Mouse (Mus musculus): Measurements from ENCODE around the gene Lipi. TPM values are rescaled to one million over a fixed set of nuclear protein-coding genes. Genes with fewer than 3 reads are reported as not detected.

The Lipi gene
- polyA plus RNA-seq, 1 experiment from 2014 or later: 2.2 TPM

- H3K27ac ChIP-seq: no peak overlapping the region
- no peak for ATAC-seq (ENCODE audit: insufficient number of reproducible peaks, insufficient read depth, low FRiP score, low TSS enrichment, low read depth)
- H3K4me2 ChIP-seq: no peak overlapping the region
- WGBS: 74% methylated on average over 7 of the region's 7 CpGs
- no peak overlapping the region for H3K9ac ChIP-seq
- H3K4me3 ChIP-seq: no peak overlapping the region
- no peaks in the 10 kb centered on the region for H3K36me3 ChIP-seq
- no peaks in the 10 kb centered on the region for H3K4me1 ChIP-seq
- H3K27me3 ChIP-seq: no peaks in the 10 kb centered on the region
- no peaks in the 10 kb centered on the region for H3K9me3 ChIP-seq
These were observed 47.9 kb downstream of the Lipi start for GRCm38 (mm10) chr16:75537784-75538565.

GRCm38 (mm10) chr16:75531705-75532104, 54.2 kb downstream of the Lipi start:
- no peak overlapping the region for H3K27ac ChIP-seq
- ATAC-seq (ENCODE audit: insufficient number of reproducible peaks, insufficient read depth, low FRiP score, low TSS enrichment, low read depth): no peak
- no peak overlapping the region for H3K4me3 ChIP-seq
- no peak overlapping the region for H3K9ac ChIP-seq
- H3K9me3 ChIP-seq: no peaks in the 10 kb centered on the region
- 21% methylated on average over 1 of the region's 1 CpGs for WGBS
- no peaks in the 10 kb centered on the region for H3K36me3 ChIP-seq
- no peaks in the 10 kb centered on the region for H3K27me3 ChIP-seq
- H3K4me1 ChIP-seq: no peaks in the 10 kb centered on the region
- no peak overlapping the region for H3K4me2 ChIP-seq

GRCm38 (mm10) chr16:75496568-75496967, 89.3 kb downstream of the Lipi start:
- no peak for ATAC-seq (ENCODE audit: insufficient number of reproducible peaks, insufficient read depth, low FRiP score, low TSS enrichment, low read depth)
- Histone ChIP-seq H3K27me3 (no peaks in the 10 kb centered on the region), H3K4me1 (no peaks in the 10 kb centered on the region), H3K4me3 (no peak overlapping the region), H3K36me3 (no peaks in the 10 kb centered on the region), H3K4me2 (no peak overlapping the region), H3K27ac (no peak overlapping the region), H3K9me3 (no peaks in the 10 kb centered on the region), H3K9ac (no peak overlapping the region)
- 89% methylated on average over 4 of the region's 4 CpGs for WGBS

Other genes with a start within 250 kb of the Lipi start
- 0.84 and 1.1 TPM in 2 replicates for gene Rbm11, start 6.8 kb upstream of the Lipi start, polyA plus RNA-seq (2015; fragmentation: Nextera tagmentation; extraction: Ambion mirVana)
- gene Hspa13, start 181.0 kb upstream of the Lipi start, polyA plus RNA-seq (2015; fragmentation: Nextera tagmentation; extraction: Ambion mirVana): 36.0 and 37.4 TPM in 2 replicates